Mouse (Mus musculus) spleen, postnatal 36 days (tissue): ENCODE results near the gene Serpini1.
A peak's percentile ranks its signal among the peaks of the same experiment; 100 is the strongest.

Experiments used
- DNase-seq, 2 experiments: peaks; one replicate each; pipeline ENCODE4 v3.0.0; 2022; ENCODE audit warnings: low spot score in 2 of 2, mixed read lengths in 1 of 2

Gene Serpini1

GRCm38 (mm10) chr3:75557292-75557691 lies at the start of gene Serpini1:
Gene Serpini1 (plus strand): TSS chr3:75557547.
- DNase-seq = peak; percentile 91 to 92

- peak; percentile 46 to 49 for DNase-seq
Measured at GRCm38 (mm10) chr3:75517631-75518250, 39.6 kb upstream of the Serpini1 start.

- no peak for DNase-seq
Measured at GRCm38 (mm10) chr3:75521314-75521713, 36.0 kb upstream of the Serpini1 start.

GRCm38 (mm10) chr3:75522527-75522926 lies 34.8 kb upstream of the Serpini1 start:
- DNase-seq = no peak

GRCm38 (mm10) chr3:75531074-75531473 lies 26.3 kb upstream of the Serpini1 start:
- DNase-seq = no peak

- no peak for DNase-seq
Measured at GRCm38 (mm10) chr3:75534045-75534834, 23.1 kb upstream of the Serpini1 start.

GRCm38 (mm10) chr3:75541259-75541658 lies 16.1 kb upstream of the Serpini1 start:
- DNase-seq = no peak

- peak; percentile 58 to 64 for DNase-seq
Measured at GRCm38 (mm10) chr3:75542852-75543251, 14.5 kb upstream of the Serpini1 start.

- no peak for DNase-seq
Measured at GRCm38 (mm10) chr3:75544287-75544686, 13.1 kb upstream of the Serpini1 start.

GRCm38 (mm10) chr3:75551248-75551647 lies 6.1 kb upstream of the Serpini1 start:
- DNase-seq = no peak

- DNase-seq = peak; percentile 74 to 75
Measured at GRCm38 (mm10) chr3:75556121-75556694, 1.1 kb upstream of the Serpini1 start.

GRCm38 (mm10) chr3:75556695-75557291 lies 554 bp upstream of the Serpini1 start, which contains the start of gene Pdcd10:
Gene Pdcd10 (minus strand): TSS chr3:75556856.
- peak; percentile 100 for DNase-seq

- DNase-seq = peak; percentile 33 to 44
Measured at GRCm38 (mm10) chr3:75574074-75574473, 16.7 kb downstream of the Serpini1 start.

GRCm38 (mm10) chr3:75575582-75575981 lies 18.2 kb downstream of the Serpini1 start:
- no peak for DNase-seq

- peak; percentile 29 to 35 for DNase-seq
Measured at GRCm38 (mm10) chr3:75579352-75579751, 22.0 kb downstream of the Serpini1 start.

GRCm38 (mm10) chr3:75583293-75583692 lies 25.9 kb downstream of the Serpini1 start:
- DNase-seq = no peak

- DNase-seq = no peak
Measured at GRCm38 (mm10) chr3:75584898-75585297, 27.6 kb downstream of the Serpini1 start.

GRCm38 (mm10) chr3:75611019-75611418 lies 53.7 kb downstream of the Serpini1 start:
- DNase-seq = no peak

GRCm38 (mm10) chr3:75624627-75625026 lies 67.3 kb downstream of the Serpini1 start:
- DNase-seq = no peak

GRCm38 (mm10) chr3:75630988-75631615 lies 73.8 kb downstream of the Serpini1 start:
- no peak for DNase-seq

GRCm38 (mm10) chr3:75633221-75633620 lies 75.9 kb downstream of the Serpini1 start:
- DNase-seq = no peak

- peak; percentile 61 to 70 for DNase-seq
Measured at GRCm38 (mm10) chr3:75633635-75634034, 76.3 kb downstream of the Serpini1 start.
